Comparison of ENCODE assay signal across 8 mouse cellular contexts in the genomic region with DNA sequence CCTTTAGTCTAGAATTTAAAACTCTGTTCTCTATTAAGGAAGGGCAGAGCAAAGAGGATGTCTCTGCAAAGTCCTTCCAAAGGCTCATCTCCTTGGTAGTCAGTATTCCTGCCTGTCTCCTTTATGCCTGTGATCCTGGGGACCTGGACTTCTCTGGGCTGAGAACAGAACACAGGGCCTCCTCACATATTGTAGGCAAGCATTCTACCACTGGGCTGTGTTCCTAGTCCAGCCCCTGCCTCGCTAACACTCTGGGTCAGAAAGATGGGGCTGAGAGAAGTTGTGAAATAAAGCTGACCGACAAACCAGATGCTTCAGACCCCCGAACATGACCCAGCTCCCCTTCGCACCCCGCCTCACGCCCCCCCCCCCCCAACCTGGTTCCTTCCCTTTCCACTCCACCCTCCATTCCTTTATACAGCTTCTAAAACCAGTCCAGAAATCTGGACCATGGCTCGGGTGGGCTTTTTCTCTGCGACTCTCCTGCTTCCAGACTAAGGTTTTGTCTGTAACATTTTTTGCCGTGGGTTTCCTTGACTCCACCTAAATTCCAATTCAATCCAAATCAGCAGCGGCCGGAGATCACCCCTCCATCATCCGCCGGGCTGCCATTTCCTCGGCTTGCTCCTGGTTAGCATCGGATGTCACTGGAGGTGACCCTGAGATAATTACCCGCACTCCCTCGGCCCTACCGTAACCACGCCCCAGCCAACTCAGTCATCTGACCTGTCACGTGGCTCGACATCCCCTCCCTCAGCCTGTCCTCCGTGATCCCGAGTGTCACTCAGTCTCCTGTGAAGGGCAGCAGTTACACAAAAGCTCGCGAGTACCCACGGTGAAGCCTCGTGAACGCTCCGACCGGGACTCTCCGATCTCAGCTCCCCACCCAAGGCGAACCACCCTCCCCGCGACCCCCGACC.
DNase-seq lines count a peak whose midpoint lies in the region; ATAC-seq and TF ChIP-seq lines count a peak whose summit lies in the region.

No protein-coding gene starts in this region.

- H3K27ac ChIP-seq in embryonic facial prominence, embryonic 15.5 days (replicated peaks), result no peak overlapping the region
- H3K27ac ChIP-seq in heart, embryonic 10.5 days, result peak overlapping the region; percentile 90
- peak overlapping the region; percentile 92 for H3K27ac ChIP-seq in limb, embryonic 10.5 days
- no peak overlapping the region for H3K27ac ChIP-seq in midbrain, embryonic 12.5 days (replicated peaks)
- 0 out of 2 replicates have a peak overlapping the region, but pooled peaks have one; percentile 44 for H3K27ac ChIP-seq in stomach, embryonic 14.5 days (ENCODE audit: low read length)

- peak; percentile 89 for DNase-seq in brain, embryonic 14.5 days (ENCODE audit: low read depth)
- DNase-seq in heart, embryonic 10.5 days (ENCODE audit: low spot score), result peak; percentile 95
- peak; percentile 50 for DNase-seq in kidney, adult 9 months
- DNase-seq in limb, embryonic 10.5 days (ENCODE audit: low spot score), result peak; percentile 87

- no peaks in the 10 kb centered on the region for H3K9me3 ChIP-seq in embryonic facial prominence, embryonic 15.5 days (replicated peaks)
- no peaks in the 10 kb centered on the region for H3K9me3 ChIP-seq in heart, embryonic 10.5 days
- no peaks in the 10 kb centered on the region for H3K9me3 ChIP-seq in limb, embryonic 10.5 days (replicated peaks)
- H3K9me3 ChIP-seq in midbrain, embryonic 12.5 days, result no peaks in the 10 kb centered on the region
- no peaks in the 10 kb centered on the region; the same call in 1 of the 2 replicates for H3K9me3 ChIP-seq in stomach, embryonic 14.5 days (ENCODE audit: control insufficient read depth, low read depth, low read length)

- peak; percentile 85 for ATAC-seq in embryonic facial prominence, embryonic 15.5 days (ENCODE audit: insufficient number of reproducible peaks, low FRiP score, low TSS enrichment, low read depth)
- ATAC-seq in midbrain, embryonic 12.5 days (ENCODE audit: low FRiP score, low read depth), result peak; percentile 95
- ATAC-seq in stomach, embryonic 14.5 days (ENCODE audit: insufficient number of reproducible peaks, insufficient read depth, low FRiP score, low read depth), result peak; percentile 82
- ATAC-seq in inflammation-experienced regulatory T-cells, adult 6 months, result no peak

- TF ChIP-seq POLR2A in brain, embryonic 14.5 days (IDR thresholded peaks at IDR 0.05; ENCODE audit: borderline replicate concordance, extremely low read depth, insufficient read depth, insufficient read length, poor library complexity, severe bottlenecking), result no peak; the same call in 1 of the 2 replicates

- H3K36me3 ChIP-seq in embryonic facial prominence, embryonic 15.5 days, result no peaks in the 10 kb centered on the region
- H3K36me3 ChIP-seq in heart, embryonic 10.5 days, result no peaks in the 10 kb centered on the region
- no peaks in the 10 kb centered on the region for H3K36me3 ChIP-seq in limb, embryonic 10.5 days
- no peaks in the 10 kb centered on the region for H3K36me3 ChIP-seq in midbrain, embryonic 12.5 days
- no peaks in the 10 kb centered on the region for H3K36me3 ChIP-seq in stomach, embryonic 14.5 days (ENCODE audit: control insufficient read depth, insufficient read depth, low read length)

- 3% methylated on average over 35 of the region's 35 CpGs for WGBS in embryonic facial prominence, embryonic 15.5 days
- WGBS in heart, embryonic 10.5 days, result 4% methylated on average over 35 of the region's 35 CpGs
- 3% methylated on average over 35 of the region's 35 CpGs for WGBS in limb, embryonic 10.5 days
- 3% methylated on average over 32 of the region's 35 CpGs for WGBS in midbrain, embryonic 12.5 days
- WGBS in stomach, embryonic 14.5 days, result 3% methylated on average over 33 of the region's 35 CpGs

- peaks cover 9% of the 10 kb centered on the region; the same call in 1 of the 2 replicates for H3K4me1 ChIP-seq in embryonic facial prominence, embryonic 15.5 days
- peaks cover 36% of the 10 kb centered on the region for H3K4me1 ChIP-seq in heart, embryonic 10.5 days
- peaks cover 29% of the 10 kb centered on the region for H3K4me1 ChIP-seq in limb, embryonic 10.5 days
- H3K4me1 ChIP-seq in midbrain, embryonic 12.5 days, result peaks cover 23% of the 10 kb centered on the region
- H3K4me1 ChIP-seq in stomach, embryonic 14.5 days (ENCODE audit: control insufficient read depth, insufficient read depth, low read length), result no peaks in the 10 kb centered on the region

- H3K4me2 ChIP-seq in embryonic facial prominence, embryonic 15.5 days (replicated peaks), result peak overlapping the region; percentile 74
- H3K4me2 ChIP-seq in midbrain, embryonic 12.5 days (replicated peaks), result peak overlapping the region; percentile 69
- H3K4me2 ChIP-seq in stomach, embryonic 14.5 days (replicated peaks; ENCODE audit: low read depth, low read length), result peak overlapping the region; percentile 66

- H3K27me3 ChIP-seq in embryonic facial prominence, embryonic 15.5 days, result no peaks in the 10 kb centered on the region; the same call in 1 of the 2 replicates
- no peaks in the 10 kb centered on the region for H3K27me3 ChIP-seq in heart, embryonic 10.5 days (ENCODE audit: insufficient read depth, poor library complexity, severe bottlenecking)
- peaks cover 23% of the 10 kb centered on the region for H3K27me3 ChIP-seq in limb, embryonic 10.5 days (ENCODE audit: low read depth, poor library complexity, severe bottlenecking)
- H3K27me3 ChIP-seq in midbrain, embryonic 12.5 days, result peaks cover 24% of the 10 kb centered on the region
- no peaks in the 10 kb centered on the region for H3K27me3 ChIP-seq in stomach, embryonic 14.5 days (ENCODE audit: control insufficient read depth, insufficient read depth, low read length)

- TF ChIP-seq CTCF in brain, embryonic 14.5 days (IDR thresholded peaks at IDR 0.05; ENCODE audit: borderline replicate concordance, extremely low read depth, insufficient read depth, insufficient read length), result no peak

- H3K4me3 ChIP-seq in embryonic facial prominence, embryonic 15.5 days (replicated peaks), result peak overlapping the region; percentile 50
- peak overlapping the region; percentile 61 for H3K4me3 ChIP-seq in heart, embryonic 10.5 days
- peak overlapping the region; percentile 68 for H3K4me3 ChIP-seq in limb, embryonic 10.5 days
- peak overlapping the region; percentile 54 for H3K4me3 ChIP-seq in midbrain, embryonic 12.5 days
- H3K4me3 ChIP-seq in stomach, embryonic 14.5 days (ENCODE audit: low read depth, low read length), result peak overlapping the region; percentile 47

- peak overlapping the region; percentile 45 for H3K9ac ChIP-seq in embryonic facial prominence, embryonic 15.5 days
- H3K9ac ChIP-seq in midbrain, embryonic 12.5 days (replicated peaks), result peak overlapping the region; percentile 58
- peak overlapping the region; percentile 48; the same call in 1 of the 2 replicates for H3K9ac ChIP-seq in stomach, embryonic 14.5 days (replicated peaks; ENCODE audit: low read depth, low read length)

Comparison
In these comparisons a context has a peak if more than half of its experiments do, and no peak if none do; other contexts are left out.
1. H3K27ac ChIP-seq: peak in heart, embryonic 10.5 days (single experiment), limb, embryonic 10.5 days (single experiment) and stomach, embryonic 14.5 days (single experiment); none in embryonic facial prominence, embryonic 15.5 days (single experiment) and midbrain, embryonic 12.5 days (single experiment).
2. Peak in every context shown above with its lines, with median percentiles within 50 percentile points of each other: DNase-seq, H3K4me2 ChIP-seq, H3K4me3 ChIP-seq and H3K9ac ChIP-seq.